Mouse (Mus musculus) mouse embryonic stem cell (cell line): ENCODE measurements around the gene Hist1h4a.

Experiments used
- in situ Hi-C, 2 experiments: fragments of 300-500 bp; cut with MboI; formaldehyde crosslinking; loops; 1 replicate in 1 of 2; 3 replicates in 1 of 2; pipeline ENCODE4 v1.14.3; 2019 to 2020; ENCODE audit warnings: low sequenced_read_pairs in 2 of 2, low pct_unique_long_range_greater_than_20kb in 1 of 2, mixed read lengths in 1 of 2; ENCODE audit not compliant: unreplicated experiment in 1 of 2

The Hist1h4a gene

GRCm38 (mm10) chr13:23745381-23746161 lies 15.5 kb downstream of the Hist1h4a start, which contains the start of gene Hist1h3c:
Gene Hist1h3c, minus strand, starts transcription at chr13:23745602.
- in situ Hi-C loops: loop anchor here in 1 of 2 experiments (10.0 to 25.0 kb wide), 2 partner anchors 171 to 1708 kb away; partner anchors contain the start of genes Hist1h2ad, Hist1h2ae, Hist1h2ag and Hist1h2ah

GRCm38 (mm10) chr13:23744421-23745380 lies 16.3 kb downstream of the Hist1h4a start:
- in situ Hi-C loops: loop anchor here in 1 of 2 experiments (10.0 to 25.0 kb wide), 2 partner anchors 170 to 1707 kb away; partner anchors contain the start of genes Hist1h2ad, Hist1h2ae, Hist1h2ag and Hist1h2ah

GRCm38 (mm10) chr13:23743963-23744362 lies 17.1 kb downstream of the Hist1h4a start:
- in situ Hi-C loops: loop anchor here in 1 of 2 experiments (10.0 to 25.0 kb wide), 2 partner anchors 169 to 1707 kb away; partner anchors contain the start of genes Hist1h2ad, Hist1h2ae, Hist1h2ag and Hist1h2ah

GRCm38 (mm10) chr13:23743215-23743614 lies 17.8 kb downstream of the Hist1h4a start:
- in situ Hi-C loops: loop anchor here in 1 of 2 experiments (10.0 to 25.0 kb wide), 2 partner anchors 168 to 1706 kb away; partner anchors contain the start of genes Hist1h2ad, Hist1h2ae, Hist1h2ag and Hist1h2ah

GRCm38 (mm10) chr13:23742007-23742406 lies 19.0 kb downstream of the Hist1h4a start:
- in situ Hi-C loops: loop anchor here in 1 of 2 experiments (10.0 to 25.0 kb wide), 2 partner anchors 167 to 1705 kb away; partner anchors contain the start of genes Hist1h2ad, Hist1h2ae, Hist1h2ag and Hist1h2ah

GRCm38 (mm10) chr13:23740910-23741309 lies 20.1 kb downstream of the Hist1h4a start:
- in situ Hi-C loops: loop anchor here in 1 of 2 experiments (10.0 to 25.0 kb wide), 2 partner anchors 166 to 1704 kb away; partner anchors contain the start of genes Hist1h2ad, Hist1h2ae, Hist1h2ag and Hist1h2ah

- in situ Hi-C loops: loop anchor here in 1 of 2 experiments (10.0 to 25.0 kb wide), 2 partner anchors 166 to 1703 kb away; partner anchors contain the start of genes Hist1h2ad, Hist1h2ae, Hist1h2ag and Hist1h2ah
Measured at GRCm38 (mm10) chr13:23740256-23740840, 20.7 kb downstream of the Hist1h4a start.

GRCm38 (mm10) chr13:23739922-23740252 lies 21.1 kb downstream of the Hist1h4a start:
- in situ Hi-C loops: loop anchor here in 1 of 2 experiments (10.0 to 25.0 kb wide), 3 partner anchors 55 to 1703 kb away; partner anchors contain the start of genes Hist1h2ac, Hist1h2ad, Hist1h2ae and Hist1h2ag

- in situ Hi-C loops: loop anchor here in 1 of 2 experiments (10.0 to 25.0 kb wide), 2 partner anchors 54 to 1702 kb away; partner anchors contain the start of genes Hist1h2ac, Hist1h2ag, Hist1h2ah and Hist1h2bc
Measured at GRCm38 (mm10) chr13:23739069-23739921, 21.7 kb downstream of the Hist1h4a start.

- in situ Hi-C loops: loop anchor here in 1 of 2 experiments (10.0 to 25.0 kb wide), 2 partner anchors 54 to 1701 kb away; partner anchors contain the start of genes Hist1h2ac, Hist1h2ag, Hist1h2ah and Hist1h2bc
Measured at GRCm38 (mm10) chr13:23738677-23739068, 22.4 kb downstream of the Hist1h4a start, which contains the start of gene Hist1h1c. Gene Hist1h1c, plus strand, starts transcription at chr13:23738808.

- in situ Hi-C loops: loop anchor here in 1 of 2 experiments (10.0 to 25.0 kb wide), 2 partner anchors 53 to 1701 kb away; partner anchors contain the start of genes Hist1h2ac, Hist1h2ag, Hist1h2ah and Hist1h2bc
Measured at GRCm38 (mm10) chr13:23738041-23738440, 23.0 kb downstream of the Hist1h4a start.

- in situ Hi-C loops: loop anchor here in 1 of 2 experiments (10.0 to 25.0 kb wide), 2 partner anchors 52 to 1700 kb away; partner anchors contain the start of genes Hist1h2ac, Hist1h2ag, Hist1h2ah and Hist1h2bc
Measured at GRCm38 (mm10) chr13:23737091-23737490, 23.9 kb downstream of the Hist1h4a start.

GRCm38 (mm10) chr13:23732156-23732804 lies 28.8 kb downstream of the Hist1h4a start:
- in situ Hi-C loops: loop anchor here in 1 of 2 experiments (10.0 to 25.0 kb wide), 2 partner anchors 47 to 1695 kb away; partner anchors contain the start of genes Hist1h2ac, Hist1h2ag, Hist1h2ah and Hist1h2bc

- in situ Hi-C loops: loop anchor here in 1 of 2 experiments (10.0 to 25.0 kb wide), 2 partner anchors 46 to 1693 kb away; partner anchors contain the start of genes Hist1h2ac, Hist1h2ag, Hist1h2ah and Hist1h2bc
Measured at GRCm38 (mm10) chr13:23730479-23730878, 30.6 kb downstream of the Hist1h4a start.

- in situ Hi-C loops: loop anchor here in 1 of 2 experiments (10.0 to 25.0 kb wide), 2 partner anchors 45 to 1692 kb away; partner anchors contain the start of genes Hist1h2ac, Hist1h2ag, Hist1h2ah and Hist1h2bc
Measured at GRCm38 (mm10) chr13:23729706-23730105, 31.3 kb downstream of the Hist1h4a start.
